Comparison of ENCODE assay signal across 18 mouse cellular contexts in the genomic region with DNA sequence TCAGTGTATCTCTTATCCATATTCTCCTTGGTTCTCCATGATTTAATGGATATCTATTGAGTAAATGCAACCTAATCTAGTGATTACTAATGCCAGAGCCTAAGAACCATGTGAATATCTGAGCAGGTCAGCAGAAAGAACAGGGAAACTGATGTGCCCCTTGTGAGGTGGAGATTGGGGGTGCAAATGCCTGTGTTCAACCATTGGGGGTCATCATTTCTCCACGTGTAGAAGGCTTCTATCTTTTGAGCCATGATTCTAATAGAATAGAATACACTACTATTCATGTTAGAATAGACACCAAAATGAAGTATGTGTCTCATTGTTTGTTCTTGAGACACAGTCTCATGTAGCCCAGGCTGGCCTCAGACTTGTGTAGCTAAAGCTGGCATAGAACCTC. TPM values are rescaled to one million over a fixed set of nuclear protein-coding genes. Genes with fewer than 3 reads are reported as not detected.
DNase-seq lines count a peak whose midpoint lies in the region; ATAC-seq and TF ChIP-seq lines count a peak whose summit lies in the region.
"Had no signal": no experiment of that assay in that cellular context is flagged by ENCODE, and none has a peak within 500 bp of the region (broad histone marks: within the 10 kb centered on the region; RNA-seq: fewer than 3 reads in every experiment).

No protein-coding gene starts in this region.

- no peak overlapping the region for H3K4me2 ChIP-seq in forebrain, postnatal 0 days (ENCODE audit: low read depth)
- H3K4me2 ChIP-seq in forebrain, embryonic 15.5 days (replicated peaks): no peak overlapping the region
- no peak overlapping the region for H3K4me2 ChIP-seq in neural tube, embryonic 14.5 days (ENCODE audit: low read depth, low read length)
- no peak overlapping the region for H3K4me2 ChIP-seq in neural tube, embryonic 15.5 days
- H3K4me2 ChIP-seq: embryonic facial prominence, embryonic 15.5 days; heart, embryonic 13.5 days had no signal

- WGBS in forebrain, postnatal 0 days: 69% methylated on average over 1 of the region's 1 CpGs
- WGBS in forebrain, embryonic 15.5 days: 73% methylated on average over 1 of the region's 1 CpGs
- WGBS in neural tube, embryonic 14.5 days: 81% methylated on average over 1 of the region's 1 CpGs
- 69% methylated on average over 1 of the region's 1 CpGs for WGBS in neural tube, embryonic 15.5 days

- ATAC-seq in forebrain, postnatal 0 days: no peak
- ATAC-seq in forebrain, embryonic 15.5 days (replicated peaks): no peak
- 0 out of 2 replicates have a peak, but pooled peaks have one; percentile 17 for ATAC-seq in neural tube, embryonic 14.5 days (ENCODE audit: low read depth)
- no peak for ATAC-seq in neural tube, embryonic 15.5 days (ENCODE audit: low FRiP score)

- no peaks in the 10 kb centered on the region for H3K9me3 ChIP-seq in forebrain, postnatal 0 days (ENCODE audit: low read length)
- H3K9me3 ChIP-seq in forebrain, embryonic 15.5 days: no peaks in the 10 kb centered on the region
- no peaks in the 10 kb centered on the region for H3K9me3 ChIP-seq in neural tube, embryonic 14.5 days (ENCODE audit: control insufficient read depth, low read length)
- H3K9me3 ChIP-seq in neural tube, embryonic 15.5 days (replicated peaks): no peaks in the 10 kb centered on the region
- H3K9me3 ChIP-seq: embryonic facial prominence, embryonic 15.5 days; forebrain, embryonic 10.5 days; heart, embryonic 13.5 days had no signal

- H3K27ac ChIP-seq in forebrain, postnatal 0 days (ENCODE audit: low read depth, low read length): no peak overlapping the region
- H3K27ac ChIP-seq in forebrain, embryonic 15.5 days (replicated peaks): no peak overlapping the region
- H3K27ac ChIP-seq in layer of hippocampus, adult 2 months: no peak overlapping the region
- H3K27ac ChIP-seq in neural tube, embryonic 14.5 days (ENCODE audit: low read depth, low read length): no peak overlapping the region
- no peak overlapping the region for H3K27ac ChIP-seq in neural tube, embryonic 15.5 days (replicated peaks)
- H3K27ac ChIP-seq: embryonic facial prominence, embryonic 15.5 days; forebrain, embryonic 10.5 days; heart, embryonic 13.5 days had no signal

- no peaks in the 10 kb centered on the region for H3K36me3 ChIP-seq in forebrain, postnatal 0 days (ENCODE audit: insufficient read depth)
- H3K36me3 ChIP-seq in forebrain, embryonic 15.5 days: no peaks in the 10 kb centered on the region
- H3K36me3 ChIP-seq in neural tube, embryonic 14.5 days (ENCODE audit: control insufficient read depth, insufficient read depth, low read length): no peaks in the 10 kb centered on the region
- no peaks in the 10 kb centered on the region for H3K36me3 ChIP-seq in neural tube, embryonic 15.5 days

- no peak overlapping the region for H3K9ac ChIP-seq in forebrain, postnatal 0 days
- H3K9ac ChIP-seq in forebrain, embryonic 15.5 days (replicated peaks): no peak overlapping the region
- no peak overlapping the region for H3K9ac ChIP-seq in neural tube, embryonic 14.5 days (replicated peaks; ENCODE audit: low read depth, low read length)
- no peak overlapping the region for H3K9ac ChIP-seq in neural tube, embryonic 15.5 days (replicated peaks)
- H3K9ac ChIP-seq: embryonic facial prominence, embryonic 15.5 days; heart, embryonic 13.5 days had no signal

- no peak for DNase-seq in forebrain, postnatal 0 days
- DNase-seq in layer of hippocampus, adult 2 months (ENCODE audit: low spot score in 2 of 2): no peak
- DNase-seq in layer of hippocampus, postnatal 14 days (ENCODE audit: low spot score in 2 of 2): no peak
- no peak for DNase-seq in frontal cortex, postnatal 10 days (ENCODE audit: low spot score in 2 of 2)
- DNase-seq: adrenal gland, postnatal 10 days; cerebellum, adult 18-20 months; cerebellum, adult 9-11 months; embryo, embryonic 11 days; gastrocnemius, postnatal 36 days; heart, postnatal 36 days had no signal

- TF ChIP-seq CTCF in forebrain, postnatal 0 days (IDR thresholded peaks at IDR 0.05; ENCODE audit: low read depth): peak; percentile 33
- peak; percentile 59 for TF ChIP-seq CTCF in layer of hippocampus, adult 2 months (conservative IDR thresholded peaks at IDR 0.05)

- H3K4me3 ChIP-seq in forebrain, postnatal 0 days (ENCODE audit: low read depth, low read length): no peak overlapping the region
- no peak overlapping the region for H3K4me3 ChIP-seq in forebrain, embryonic 15.5 days
- no peak overlapping the region for H3K4me3 ChIP-seq in layer of hippocampus, adult 2 months
- no peak overlapping the region for H3K4me3 ChIP-seq in neural tube, embryonic 14.5 days (ENCODE audit: low read depth, low read length)
- no peak overlapping the region for H3K4me3 ChIP-seq in neural tube, embryonic 15.5 days (replicated peaks)
- H3K4me3 ChIP-seq: embryonic facial prominence, embryonic 15.5 days; erythroblast, embryonic 14.5 days; forebrain, embryonic 10.5 days; heart, embryonic 13.5 days had no signal

- H3K4me1 ChIP-seq in forebrain, postnatal 0 days (ENCODE audit: insufficient read depth): no peaks in the 10 kb centered on the region
- H3K4me1 ChIP-seq in forebrain, embryonic 15.5 days: no peaks in the 10 kb centered on the region
- no peaks in the 10 kb centered on the region for H3K4me1 ChIP-seq in neural tube, embryonic 14.5 days (ENCODE audit: control insufficient read depth, insufficient read depth, low read length)
- no peaks in the 10 kb centered on the region for H3K4me1 ChIP-seq in neural tube, embryonic 15.5 days
- H3K4me1 ChIP-seq: embryonic facial prominence, embryonic 15.5 days; forebrain, embryonic 10.5 days had no signal

- no peaks in the 10 kb centered on the region for H3K27me3 ChIP-seq in forebrain, postnatal 0 days (ENCODE audit: insufficient read depth, low read length)
- no peaks in the 10 kb centered on the region for H3K27me3 ChIP-seq in forebrain, embryonic 15.5 days
- H3K27me3 ChIP-seq in neural tube, embryonic 14.5 days (ENCODE audit: control insufficient read depth, insufficient read depth, low read length): no peaks in the 10 kb centered on the region
- no peaks in the 10 kb centered on the region for H3K27me3 ChIP-seq in neural tube, embryonic 15.5 days (replicated peaks)
- H3K27me3 ChIP-seq: embryonic facial prominence, embryonic 15.5 days; heart, embryonic 13.5 days had no signal

RNA-seq across cellular contexts. Expression of gene Melk, which starts 27.3 kb away (rescaled TPM):
- total RNA-seq in forebrain, postnatal 0 days (2014; rRNA removed): 4.2 and 4.5 TPM in 2 replicates
- 4.6 and 4.7 TPM in 2 replicates for polyA plus RNA-seq in forebrain, postnatal 0 days (2015; fragmentation: Nextera tagmentation; extraction: Ambion mirVana)
- 22.5 and 24.6 TPM in 2 replicates for polyA plus RNA-seq in forebrain, embryonic 15.5 days (2015; fragmentation: Nextera tagmentation; extraction: Ambion mirVana)
- total RNA-seq in layer of hippocampus, adult 2 months (2021): under 1 TPM; 0.49 to 0.66 TPM
- total RNA-seq in layer of hippocampus, postnatal 14 days (2021): 1 to 10 TPM in 1 of 2 experiments, under 1 TPM in 1; 0.78 to 1.1 TPM
- 3.3 and 3.6 TPM in 2 replicates for polyA plus RNA-seq in neural tube, embryonic 14.5 days (2014; fragmentation: Nextera tagmentation; extraction: Ambion mirVana)
- 4.0 and 11.6 TPM in 2 replicates for polyA plus RNA-seq in neural tube, embryonic 15.5 days (2015; fragmentation: Nextera tagmentation; extraction: Ambion mirVana)
- total RNA-seq: gastrocnemius, adult 8-10 months had no signal
